ENCODE assay signal across 1 mouse cellular context in genomic region chr5:64577424-64577823, GRCm38 (mm10).
TF ChIP-seq lines count a peak whose summit lies in the region.

No protein-coding gene starts in this region.

TF ChIP-seq in MEL, 35 proteins besides CTCF, POLR2A, EP300 and RAD21 (continued from another document):
- TF ChIP-seq GABPA (IDR thresholded peaks at IDR 0.05; ENCODE audit: low read depth, low read length) (no peak), CHD1 (IDR thresholded peaks at IDR 0.05; ENCODE audit: low read depth, low read length) (no peak), SIN3A (IDR thresholded peaks at IDR 0.05; ENCODE audit: low read length) (peak; percentile 38; the same call in 1 of the 2 replicates)
TF ChIP-seq in MEL: peak in this region for 12.
